Mouse (Mus musculus): Measurements from ENCODE around the gene Arhgap10. TPM values are rescaled to one million over a fixed set of nuclear protein-coding genes. Genes with fewer than 3 reads are reported as not detected.

Arhgap10 gene
- total and polyA plus RNA-seq, 3 experiments = 16.9 to 32.5 (median 29.1) TPM

GRCm38 (mm10) chr8:77516845-77517244, 908 bp downstream of the Arhgap10 start:
- DNase-seq = no peak

GRCm38 (mm10) chr8:77515786-77516185, 2.0 kb downstream of the Arhgap10 start:
- no peak for DNase-seq

GRCm38 (mm10) chr8:77515201-77515600, 2.6 kb downstream of the Arhgap10 start:
- DNase-seq = no peak

GRCm38 (mm10) chr8:77511750-77512493, 5.8 kb downstream of the Arhgap10 start:
- DNase-seq = no peak

GRCm38 (mm10) chr8:77510426-77510825, 7.3 kb downstream of the Arhgap10 start:
- DNase-seq = no peak

- DNase-seq = no peak
Observed at GRCm38 (mm10) chr8:77509044-77509443, 8.7 kb downstream of the Arhgap10 start.

GRCm38 (mm10) chr8:77507510-77508035, 10.2 kb downstream of the Arhgap10 start:
- DNase-seq = no peak

- DNase-seq = no peak
Observed at GRCm38 (mm10) chr8:77506539-77506938, 11.2 kb downstream of the Arhgap10 start.

- DNase-seq = no peak
Observed at GRCm38 (mm10) chr8:77502547-77502946, 15.2 kb downstream of the Arhgap10 start.

- DNase-seq = no peak
Observed at GRCm38 (mm10) chr8:77501131-77501530, 16.6 kb downstream of the Arhgap10 start.

- no peak for DNase-seq
Observed at GRCm38 (mm10) chr8:77500264-77500663, 17.5 kb downstream of the Arhgap10 start.

- no peak for DNase-seq
Observed at GRCm38 (mm10) chr8:77497442-77497841, 20.3 kb downstream of the Arhgap10 start.

GRCm38 (mm10) chr8:77496253-77496652, 21.5 kb downstream of the Arhgap10 start:
- DNase-seq = no peak

GRCm38 (mm10) chr8:77494376-77495328, 23.1 kb downstream of the Arhgap10 start:
- DNase-seq = no peak

GRCm38 (mm10) chr8:77492356-77493058, 25.2 kb downstream of the Arhgap10 start:
- DNase-seq = no peak

- peak; percentile 63 for DNase-seq
Observed at GRCm38 (mm10) chr8:77491231-77491923, 26.4 kb downstream of the Arhgap10 start.

GRCm38 (mm10) chr8:77490095-77490781, 27.5 kb downstream of the Arhgap10 start:
- peak; percentile 40 for DNase-seq

- DNase-seq = no peak
Observed at GRCm38 (mm10) chr8:77489235-77489634, 28.5 kb downstream of the Arhgap10 start.

- DNase-seq = no peak
Observed at GRCm38 (mm10) chr8:77488215-77488606, 29.5 kb downstream of the Arhgap10 start.

- DNase-seq = peak; percentile 69
Observed at GRCm38 (mm10) chr8:77487590-77488214, 30.1 kb downstream of the Arhgap10 start.
